Mouse (Mus musculus) ZHBTc4 (cell line): Measurements from ENCODE around the gene 2310034G01Rik.

Source experiments
- DNase-seq: peaks from one replicate; pipeline ENCODE4 v3.0.0-alpha.2; 2011; ENCODE audit warnings: low read depth, low spot score

2310034G01Rik gene

GRCm38 (mm10) chr19:46314872-46315742, 35.0 kb downstream of the 2310034G01Rik start:
- no peak for DNase-seq

DNA sequence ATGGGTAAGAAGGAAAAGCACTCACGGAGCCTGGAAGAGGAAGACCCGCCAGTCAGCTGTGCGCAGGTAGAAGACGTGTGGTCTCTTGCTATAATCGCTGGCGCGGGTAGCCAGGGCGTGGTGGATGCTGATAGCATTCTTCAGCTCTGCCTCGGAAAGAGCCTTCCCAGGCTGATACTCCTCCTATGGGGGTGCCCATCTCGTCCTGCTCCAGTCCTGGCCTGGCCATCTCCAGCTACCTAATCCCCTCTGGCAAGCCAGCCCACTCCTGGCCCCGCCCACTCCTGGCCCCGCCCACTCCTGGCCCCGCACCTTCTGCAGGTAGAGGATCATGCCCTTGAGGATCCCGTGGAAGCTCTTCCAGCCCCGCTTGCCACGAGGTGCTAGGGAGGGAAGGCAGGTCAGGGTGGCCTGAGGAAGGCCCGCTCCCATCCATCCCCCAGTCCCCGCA, 35.9 kb downstream of the 2310034G01Rik start:
- DNase-seq: no peak

GRCm38 (mm10) chr19:46313591-46313990, 36.5 kb downstream of the 2310034G01Rik start:
- DNase-seq: no peak

- no peak for DNase-seq
Measured at GRCm38 (mm10) chr19:46313116-46313515, 37.0 kb downstream of the 2310034G01Rik start.

GRCm38 (mm10) chr19:46312566-46312965, 37.5 kb downstream of the 2310034G01Rik start:
- DNase-seq: no peak

DNA sequence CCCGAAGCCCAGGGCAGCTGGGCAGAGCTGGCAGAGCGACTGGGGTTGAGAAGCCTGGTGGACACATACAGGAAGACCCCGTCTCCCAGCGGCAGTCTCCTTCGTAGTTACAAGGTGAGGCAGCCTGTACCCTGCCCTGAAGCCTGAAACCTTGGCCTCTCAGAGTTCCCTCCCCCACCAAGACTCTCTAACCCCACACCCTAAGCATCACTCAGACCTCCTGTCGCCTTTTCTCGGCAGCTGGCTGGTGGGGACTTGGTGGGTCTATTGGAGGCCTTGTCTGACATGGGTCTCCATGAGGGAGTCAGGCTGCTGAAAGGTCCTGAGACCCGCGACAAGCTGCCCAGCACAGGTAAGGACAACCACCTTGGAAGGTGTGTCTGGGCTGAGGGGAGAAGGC, 38.8 kb downstream of the 2310034G01Rik start:
- DNase-seq: no peak

DNA sequence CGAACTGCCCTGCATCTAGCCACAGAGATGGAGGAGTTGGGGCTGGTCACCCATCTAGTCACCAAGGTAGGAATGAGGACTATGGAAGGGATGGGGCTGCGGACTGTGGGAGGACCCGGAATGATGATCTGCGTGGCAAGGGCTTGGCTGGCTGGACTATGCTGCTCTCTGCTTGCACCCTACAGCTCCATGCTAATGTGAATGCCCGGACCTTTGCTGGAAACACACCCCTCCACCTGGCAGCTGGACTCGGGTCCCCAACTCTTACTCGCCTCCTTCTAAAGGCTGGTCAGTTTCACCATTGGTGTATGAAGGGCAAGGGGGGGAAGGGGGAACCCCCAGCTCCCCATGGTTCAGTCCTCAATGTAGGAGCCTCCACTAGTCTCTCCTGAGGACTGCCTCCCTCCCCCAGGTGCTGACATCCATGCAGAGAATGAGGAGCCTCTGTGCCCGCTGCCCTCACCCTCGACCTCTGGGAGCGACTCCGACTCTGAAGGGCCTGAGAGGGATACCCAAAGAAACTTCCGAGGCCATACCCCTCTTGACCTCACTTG, 39.7 kb downstream of the 2310034G01Rik start:
- DNase-seq: no peak

GRCm38 (mm10) chr19:46309651-46310305, 40.3 kb downstream of the 2310034G01Rik start:
- DNase-seq: no peak

- peak; percentile 93 for DNase-seq
Measured at GRCm38 (mm10) chr19:46308706-46309435, 41.2 kb downstream of the 2310034G01Rik start.

DNA sequence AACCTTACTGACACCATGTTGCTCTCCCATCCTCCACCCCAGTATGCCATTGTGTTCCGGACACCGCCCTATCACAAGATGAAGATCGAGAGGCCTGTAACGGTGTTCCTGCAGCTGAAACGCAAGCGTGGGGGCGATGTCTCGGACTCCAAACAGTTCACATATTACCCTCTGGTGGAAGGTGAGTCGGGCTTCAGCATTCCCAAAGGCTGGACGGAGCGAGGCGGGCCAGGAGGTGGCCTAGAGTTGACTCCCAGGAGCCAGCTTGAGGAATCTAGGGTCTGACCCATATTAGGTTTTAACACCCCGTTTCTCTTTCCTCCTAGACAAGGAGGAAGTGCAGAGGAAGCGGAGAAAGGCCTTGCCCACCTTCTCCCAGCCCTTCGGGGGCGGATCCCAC, 41.8 kb downstream of the 2310034G01Rik start:
- no peak for DNase-seq

- DNase-seq: no peak
Measured at GRCm38 (mm10) chr19:46307781-46308180, 42.3 kb downstream of the 2310034G01Rik start.

DNA sequence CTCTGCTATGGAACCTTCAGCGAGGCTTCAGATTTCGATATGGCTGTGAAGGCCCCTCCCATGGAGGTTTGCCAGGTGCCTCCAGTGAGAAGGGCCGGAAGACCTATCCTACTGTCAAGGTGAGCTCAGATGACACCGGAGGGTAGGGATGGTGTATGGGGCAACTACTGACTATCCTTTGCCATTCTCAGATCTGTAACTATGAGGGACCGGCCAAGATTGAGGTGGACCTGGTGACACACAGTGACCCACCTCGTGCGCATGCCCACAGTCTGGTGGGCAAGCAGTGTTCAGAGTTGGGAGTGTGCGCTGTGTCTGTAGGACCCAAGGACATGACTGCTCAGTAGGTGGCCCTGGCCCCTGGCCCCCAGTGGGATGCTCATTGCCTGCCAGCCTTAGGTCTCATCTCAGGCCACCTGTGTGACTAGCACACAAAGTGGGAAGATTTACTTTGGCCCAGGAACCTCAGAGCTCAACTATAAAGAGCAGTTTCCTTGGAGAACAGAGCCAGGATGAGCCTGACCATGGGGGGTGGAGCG, 43.3 kb downstream of the 2310034G01Rik start:
- DNase-seq: no peak

DNA sequence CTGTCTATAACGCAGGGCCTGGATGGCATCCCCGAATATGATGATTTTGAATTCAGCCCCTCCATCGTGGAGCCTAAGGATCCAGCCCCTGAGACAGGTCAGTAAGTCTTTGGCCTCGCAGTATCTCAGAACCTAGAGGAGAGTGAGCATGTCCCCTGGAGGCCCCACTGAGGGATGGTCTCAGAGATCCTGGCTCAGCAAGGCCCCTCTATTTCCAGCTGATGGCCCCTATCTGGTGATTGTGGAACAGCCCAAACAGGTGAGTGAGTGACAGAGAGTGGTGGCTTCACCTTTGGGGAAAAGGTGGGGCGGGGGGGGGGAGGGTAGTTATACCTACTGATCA, 43.9 kb downstream of the 2310034G01Rik start:
- no peak for DNase-seq

DNA sequence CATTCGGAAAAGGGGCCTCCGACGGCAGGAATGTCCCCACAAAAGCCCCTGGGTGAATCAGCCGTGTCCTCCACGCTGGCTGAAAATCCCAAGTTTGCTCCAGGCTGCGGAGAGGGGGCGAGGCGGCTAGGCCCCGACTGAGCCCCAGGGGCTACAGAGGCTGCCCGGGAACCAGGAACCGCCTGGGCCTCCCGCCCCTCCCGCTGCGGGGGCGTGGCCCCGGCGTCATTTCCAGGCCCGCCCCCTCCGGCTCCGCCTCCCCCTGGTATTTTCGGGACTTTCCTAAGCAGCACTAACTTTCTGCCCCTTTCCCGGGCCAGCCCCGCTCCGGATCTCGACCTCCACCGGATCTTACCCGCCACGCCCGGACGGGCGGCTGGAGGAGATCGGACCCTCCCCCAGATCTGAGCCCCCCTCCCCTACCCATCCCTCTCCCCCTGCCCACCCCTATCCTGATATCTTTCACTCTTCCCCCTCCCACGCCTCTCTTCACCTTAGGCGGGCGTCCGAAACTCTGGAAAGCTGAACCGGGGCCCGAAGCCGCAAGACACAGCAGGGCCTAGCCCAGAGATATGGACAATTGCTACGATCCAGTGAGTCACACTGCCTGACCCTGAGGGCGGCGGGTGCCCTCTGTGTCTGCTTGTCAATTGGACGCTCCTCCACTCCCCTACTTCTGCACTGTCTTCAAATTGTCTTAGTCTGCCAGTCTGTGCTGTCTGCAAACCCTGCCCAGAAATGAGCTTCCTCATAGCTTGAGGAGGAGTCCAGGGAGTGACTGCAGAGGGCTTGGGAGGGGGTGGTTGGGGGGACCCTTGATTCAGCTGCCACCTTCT, 44.5 kb downstream of the 2310034G01Rik start:
- DNase-seq: peak; percentile 93

GRCm38 (mm10) chr19:46304908-46305333, 45.2 kb downstream of the 2310034G01Rik start:
- peak; percentile 54 for DNase-seq

DNA sequence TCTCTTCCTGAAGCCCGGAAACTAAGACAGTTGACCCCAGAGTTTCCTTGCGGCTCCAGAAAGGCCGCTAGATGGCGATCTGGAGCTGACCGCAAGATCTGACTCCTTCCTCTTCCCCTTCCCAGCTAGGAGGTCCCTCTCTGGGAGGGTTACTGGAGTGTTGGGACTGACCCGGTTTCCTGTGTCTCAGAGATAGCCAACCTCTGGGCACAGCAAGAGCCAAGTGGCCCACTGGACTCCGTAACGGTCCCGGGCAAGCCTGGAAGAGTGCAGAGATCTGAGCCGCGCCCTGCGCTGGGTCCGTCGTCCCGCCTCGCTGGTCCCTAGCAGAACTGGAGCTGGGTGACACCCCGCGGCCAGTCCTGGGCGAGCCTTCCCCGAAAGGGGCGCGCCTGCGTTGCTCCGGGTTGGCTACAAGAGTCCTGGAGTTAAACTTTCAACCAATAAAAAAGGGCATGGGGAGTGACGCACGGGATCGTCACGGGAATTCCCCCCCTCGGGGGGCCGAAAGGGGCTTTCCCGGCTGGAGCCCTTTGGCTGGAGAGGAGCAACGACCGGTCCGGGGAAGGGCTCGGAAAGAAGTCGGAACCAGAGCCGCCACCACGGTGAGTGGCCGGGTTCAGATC, 45.8 kb downstream of the 2310034G01Rik start, which contains the start of gene Nfkb2:
TSS of gene Nfkb2 (plus strand) at position 105 of the 626 bp plus-strand sequence.
- peak; percentile 93 for DNase-seq

DNA sequence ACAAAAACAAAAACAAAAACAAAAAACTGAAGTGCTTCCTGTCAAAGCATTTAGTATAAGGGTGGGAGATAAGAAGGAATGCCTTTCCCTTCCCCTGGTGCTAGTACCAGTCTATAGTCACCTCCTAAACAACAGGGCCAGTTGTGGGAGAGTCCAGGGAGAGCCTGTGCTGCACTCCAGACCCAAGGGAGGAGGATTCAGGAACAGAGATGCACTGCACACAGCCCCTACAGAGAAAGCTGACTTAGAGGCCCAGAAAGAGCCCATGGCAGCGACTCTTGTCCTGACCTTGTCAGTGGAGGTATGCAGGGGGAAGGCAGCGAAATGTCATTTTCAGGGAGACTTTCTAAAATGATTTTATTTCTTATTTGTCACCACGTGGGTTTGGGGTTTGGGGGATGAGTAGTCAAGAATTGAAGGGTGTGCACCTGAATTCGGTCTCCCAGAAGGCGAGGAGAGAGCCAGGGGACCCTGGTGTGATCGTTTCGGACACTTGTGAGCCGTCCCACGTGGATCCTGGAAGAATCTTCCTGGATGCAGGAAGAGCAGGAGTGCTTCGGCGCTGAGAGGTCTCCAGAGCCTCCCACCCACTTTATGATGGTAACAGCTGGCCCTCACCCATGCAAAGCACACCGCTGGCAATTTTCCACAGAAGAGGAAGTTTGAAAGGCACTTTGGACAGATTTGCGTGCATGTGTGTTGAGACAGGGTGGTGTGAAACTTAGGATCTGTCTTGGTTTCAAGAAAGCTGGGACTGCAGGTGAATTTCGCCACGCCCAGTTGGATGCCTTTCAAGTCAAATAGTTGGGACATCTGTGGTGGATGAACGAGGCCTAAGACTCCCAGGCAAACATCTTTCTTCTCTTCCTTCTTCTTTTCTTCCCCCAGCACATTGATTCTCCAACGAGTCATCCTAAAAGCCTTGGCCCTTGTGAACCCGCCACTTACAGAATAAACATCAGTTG, 46.6 kb downstream of the 2310034G01Rik start:
- DNase-seq: no peak

- DNase-seq: no peak
Measured at GRCm38 (mm10) chr19:46302551-46302950, 47.6 kb downstream of the 2310034G01Rik start.
